Mouse (Mus musculus): ENCODE results near the gene Havcr1.
"Not testable (repeated sequence)": the region's sequence is repeated elsewhere in the genome, so short reads cannot be mapped to it uniquely, and the experiment has no call there.

The Havcr1 gene

DNA sequence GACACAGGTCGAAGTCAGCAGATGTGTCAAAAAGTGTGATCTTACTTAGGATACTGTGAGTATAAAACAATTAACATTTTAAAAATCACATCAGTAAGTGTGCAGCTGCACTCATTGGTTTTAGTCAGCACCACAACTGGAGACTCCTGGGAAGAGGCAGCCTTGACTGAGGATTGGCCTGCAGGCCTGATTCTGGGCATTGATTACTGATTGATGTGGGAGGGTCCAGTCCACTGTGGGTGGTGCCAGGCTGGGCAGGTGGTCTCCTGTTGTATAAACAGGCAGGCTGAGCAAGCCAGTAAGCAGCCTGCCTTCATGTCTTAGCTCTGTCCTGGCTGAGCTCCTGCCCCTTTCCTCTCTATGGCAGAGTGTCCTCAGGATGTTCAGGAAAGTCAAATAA lies at the start of gene Havcr1:
Gene Havcr1, plus strand, starts transcription at position 5 of the 400 bp plus-strand sequence.
- not testable (repeated sequence) for DNase-seq (ENCODE audit: extremely low spot score)

DNA sequence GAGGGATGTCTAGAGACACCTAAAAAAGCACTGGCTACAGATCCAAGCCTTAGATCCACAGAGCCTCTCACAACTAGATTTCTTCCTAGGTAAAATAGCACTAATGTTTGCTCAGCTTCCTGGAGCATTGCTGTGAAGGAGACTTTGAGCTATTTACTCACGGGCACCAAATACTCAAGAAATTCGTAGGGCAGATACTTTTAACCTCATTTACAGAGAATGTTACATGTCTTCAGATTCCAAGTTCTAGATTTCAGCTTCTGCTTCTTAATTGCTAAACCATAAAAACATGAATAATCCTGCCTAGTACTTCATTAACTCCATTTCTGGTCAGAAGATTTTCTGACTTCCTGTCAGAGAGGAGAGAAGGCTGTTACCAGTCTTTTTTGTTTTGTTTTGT lies 44.7 kb upstream of the Havcr1 start:
- DNase-seq (ENCODE audit: extremely low spot score) = no peak

DNA sequence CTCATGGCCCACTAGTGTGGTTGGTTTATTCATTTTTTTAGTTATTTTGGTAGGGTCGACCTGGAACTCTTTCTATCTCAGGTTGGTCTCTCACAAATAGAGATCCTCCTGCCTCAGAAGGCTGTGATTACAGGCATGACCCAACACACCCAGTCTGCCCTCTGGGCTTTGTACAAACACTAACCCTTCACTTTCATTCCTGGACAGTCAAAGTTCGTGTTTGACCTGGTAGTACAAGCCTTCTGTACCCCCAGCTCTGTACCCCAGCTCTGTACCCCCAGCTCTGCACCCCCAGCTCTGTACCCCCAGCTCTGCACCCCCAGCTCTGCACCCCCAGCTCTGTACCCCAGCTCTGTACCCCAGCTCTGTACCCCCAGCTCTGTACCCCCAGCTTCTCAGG lies 39.0 kb upstream of the Havcr1 start:
- DNase-seq (ENCODE audit: extremely low spot score) = not testable (repeated sequence)

DNA sequence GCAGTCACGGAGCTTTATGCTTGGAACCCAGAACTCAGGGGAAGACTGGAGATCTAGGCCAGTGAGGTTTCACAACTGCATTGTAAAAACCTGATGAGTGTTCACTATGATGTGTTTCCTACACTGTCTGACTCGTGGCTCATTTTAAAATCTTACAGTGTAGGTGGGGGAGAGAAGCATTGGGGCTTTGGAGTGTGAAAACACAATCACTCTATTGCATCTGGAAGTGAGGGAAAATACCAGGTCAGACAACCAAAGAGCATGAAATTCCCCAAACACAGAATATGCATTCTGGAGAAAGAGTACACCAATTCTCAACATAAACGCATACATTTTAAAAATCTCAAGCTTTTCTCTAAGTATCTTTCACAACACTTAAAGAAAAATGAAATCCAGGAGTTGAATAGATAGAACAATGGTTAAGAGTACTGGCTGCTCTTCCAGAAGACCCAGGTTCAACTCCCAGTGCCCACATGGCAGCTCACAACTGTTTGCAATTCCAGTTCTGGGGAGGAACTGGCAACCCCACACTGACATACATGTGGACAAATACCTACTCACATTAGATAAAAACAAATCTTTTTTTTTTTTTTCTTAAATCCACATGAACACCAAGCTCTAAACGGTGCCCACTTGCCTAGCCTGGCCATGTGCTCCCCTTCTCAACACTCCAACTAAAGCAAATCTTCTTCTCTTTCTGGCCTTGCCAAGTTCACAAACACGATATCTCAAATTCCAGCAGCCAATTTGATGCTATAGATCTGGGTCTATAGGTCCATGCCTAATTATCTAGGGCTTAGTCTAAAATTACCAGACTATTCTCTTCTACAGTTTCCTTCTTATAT lies 37.2 kb upstream of the Havcr1 start:
- DNase-seq (ENCODE audit: extremely low spot score) = no peak

DNA sequence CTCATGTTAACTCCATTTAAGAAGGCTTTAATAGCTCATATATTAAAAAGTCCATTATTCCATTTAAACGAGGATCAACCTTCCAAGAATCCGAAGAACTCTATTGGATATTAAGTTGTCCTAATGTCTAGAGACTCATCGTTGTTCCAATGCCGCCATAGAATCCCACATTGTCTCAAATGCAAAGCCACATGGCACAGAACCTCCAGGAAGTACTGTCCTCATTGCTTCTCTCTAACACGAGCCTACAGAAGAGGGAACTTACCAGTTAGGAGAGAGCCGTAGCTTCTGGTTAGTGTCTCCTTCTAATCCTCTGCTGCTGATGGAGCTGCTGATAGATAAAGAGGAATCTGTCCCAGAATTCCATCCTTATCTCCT lies 36.6 kb upstream of the Havcr1 start:
- DNase-seq (ENCODE audit: extremely low spot score) = no peak

DNA sequence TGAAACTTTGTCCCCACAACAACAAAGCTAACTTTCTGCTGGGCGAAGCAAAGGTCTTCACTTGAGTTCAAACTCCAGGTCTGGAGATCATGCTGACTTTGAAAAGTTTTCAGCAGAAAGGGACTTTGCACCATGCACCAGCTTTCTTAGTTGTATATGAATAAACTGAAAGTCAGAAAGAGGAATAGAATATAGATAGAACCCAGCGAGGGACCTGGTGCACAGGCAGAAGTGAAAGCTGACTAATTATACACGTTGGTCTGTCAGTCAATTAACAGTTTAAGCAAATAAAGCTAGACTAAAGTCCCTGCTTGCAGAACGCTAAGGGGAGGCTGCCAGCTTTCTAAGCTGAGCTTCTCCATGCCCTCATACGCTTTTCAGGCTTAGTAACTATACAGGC lies 36.0 kb upstream of the Havcr1 start:
- DNase-seq (ENCODE audit: extremely low spot score) = no peak

DNA sequence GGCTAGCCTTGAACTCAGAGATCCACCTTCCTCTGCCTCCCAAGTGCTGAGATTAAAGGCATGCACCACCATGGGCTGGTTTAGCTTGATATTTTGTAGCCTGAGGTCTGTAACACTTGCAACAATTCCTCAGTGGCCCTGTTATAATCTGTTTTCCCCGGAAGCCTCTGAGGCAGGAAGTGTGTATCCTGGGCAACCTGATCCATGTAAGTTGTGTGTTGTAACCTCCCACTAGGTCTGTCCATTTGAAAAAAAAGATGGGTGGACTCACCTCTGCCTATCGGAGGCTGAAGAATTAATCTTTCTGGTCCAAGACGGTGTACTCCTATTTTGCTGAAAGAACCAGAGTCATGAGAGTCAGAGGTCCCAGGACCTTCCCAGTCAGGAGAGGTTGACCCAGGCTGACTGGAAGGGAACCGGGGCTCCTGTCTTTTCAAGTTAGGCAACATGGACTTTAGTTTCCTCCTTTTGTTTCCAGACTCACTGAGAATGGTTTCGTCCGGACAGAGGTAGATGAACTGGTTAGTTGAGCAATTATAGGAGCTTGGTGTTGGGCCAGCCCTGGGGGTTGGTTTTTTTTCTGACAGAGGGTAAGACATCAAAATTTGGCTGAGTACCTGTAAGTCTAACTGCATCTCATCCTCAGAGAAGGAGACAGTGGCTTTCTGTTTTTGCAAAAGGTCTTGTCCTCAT lies 28.1 kb upstream of the Havcr1 start, which contains the start of gene Timd2:
Gene Timd2, minus strand, starts transcription at position 398 of the 693 bp plus-strand sequence.
- no peak for DNase-seq (ENCODE audit: extremely low spot score)

DNA sequence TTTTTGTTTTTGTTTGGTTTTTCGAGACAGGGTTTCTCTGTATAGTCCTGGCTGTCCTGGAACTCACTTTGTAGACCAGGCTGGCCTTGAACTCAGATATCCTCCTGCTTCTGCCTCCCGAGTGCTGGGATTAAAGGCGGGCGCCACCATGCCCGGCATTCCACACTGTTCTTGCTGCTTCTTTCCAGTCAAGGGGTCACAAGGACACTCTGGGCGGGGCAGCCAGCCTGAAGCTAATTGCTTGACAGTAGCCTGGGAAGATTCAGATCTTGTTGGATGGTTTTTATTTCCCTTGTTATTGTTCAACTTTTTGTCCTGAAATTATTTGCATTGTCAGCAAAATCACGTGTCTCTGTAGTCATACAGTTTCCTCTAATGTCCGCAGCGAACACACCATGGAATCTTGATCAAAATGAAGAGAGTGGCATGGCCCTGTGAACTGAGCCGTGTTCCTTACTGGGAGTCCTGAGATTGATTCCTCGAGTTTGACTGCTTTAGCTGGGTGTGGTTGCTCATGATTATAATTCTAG lies 3.3 kb upstream of the Havcr1 start:
- no peak for DNase-seq (ENCODE audit: extremely low spot score)

DNA sequence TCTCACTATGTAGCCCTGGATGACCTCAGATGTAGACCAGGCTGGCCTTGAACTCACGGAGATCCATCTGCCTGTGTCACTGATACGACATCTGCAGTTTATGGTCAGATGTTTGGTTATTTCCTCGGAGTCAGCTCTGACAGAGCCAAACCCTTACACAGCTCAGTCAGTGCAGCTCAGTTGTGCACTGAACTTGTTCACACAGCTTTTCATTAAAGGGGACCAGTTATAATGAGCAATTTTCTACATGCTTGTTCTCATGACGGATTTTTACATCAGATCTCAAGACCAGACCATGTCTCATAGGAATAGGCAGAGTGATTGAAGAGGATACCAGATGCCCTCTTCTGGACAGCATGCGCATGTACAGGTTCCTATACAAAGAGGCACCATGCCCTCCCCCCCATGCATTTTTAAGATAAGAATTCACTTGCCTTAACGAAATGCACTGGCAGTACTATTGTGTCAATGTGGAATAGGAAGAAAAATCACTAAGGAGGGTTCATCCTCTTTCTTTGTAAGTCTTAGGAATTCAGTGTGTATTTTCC lies 1.6 kb upstream of the Havcr1 start:
- DNase-seq (ENCODE audit: extremely low spot score) = peak; percentile 15

DNA sequence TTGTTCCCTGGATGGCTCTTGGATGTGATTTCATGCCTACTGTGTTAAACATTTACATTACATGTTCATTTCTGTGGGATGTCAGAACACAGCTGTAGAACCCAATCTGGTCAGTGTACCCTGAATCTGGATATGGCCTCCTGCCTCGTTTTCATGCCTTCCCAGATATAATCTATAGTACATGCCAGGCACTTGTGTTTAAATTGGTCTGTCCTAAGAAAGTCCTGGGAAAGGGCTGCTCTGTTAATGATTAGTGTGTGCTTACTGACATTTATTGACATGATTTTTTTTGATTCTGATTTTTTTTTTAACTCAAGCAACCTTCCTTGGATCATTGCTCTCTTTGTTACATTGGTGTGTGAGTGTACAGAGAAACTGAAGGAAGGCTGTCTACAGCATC lies 263 bp upstream of the Havcr1 start:
- no peak for DNase-seq (ENCODE audit: extremely low spot score)

DNA sequence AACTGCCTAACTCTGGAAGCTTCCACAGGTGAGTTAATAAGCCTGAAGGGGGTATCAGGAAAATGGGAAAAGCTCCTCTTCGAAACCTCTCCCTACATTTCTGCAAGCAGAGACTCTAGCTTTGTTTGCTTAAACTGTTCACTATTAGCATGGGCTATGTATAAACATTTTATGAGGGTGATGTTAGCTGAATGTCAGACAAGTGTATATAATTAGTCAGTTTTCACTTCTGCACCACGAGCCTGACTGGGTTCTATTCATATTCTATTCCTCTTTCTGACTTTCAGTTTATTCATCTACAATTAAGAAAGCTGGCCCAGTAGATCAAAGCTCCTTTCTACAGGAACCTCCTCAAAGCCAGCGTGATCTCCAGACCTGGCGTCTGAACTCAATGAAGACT lies 4.6 kb downstream of the Havcr1 start:
- DNase-seq (ENCODE audit: extremely low spot score) = no peak

DNA sequence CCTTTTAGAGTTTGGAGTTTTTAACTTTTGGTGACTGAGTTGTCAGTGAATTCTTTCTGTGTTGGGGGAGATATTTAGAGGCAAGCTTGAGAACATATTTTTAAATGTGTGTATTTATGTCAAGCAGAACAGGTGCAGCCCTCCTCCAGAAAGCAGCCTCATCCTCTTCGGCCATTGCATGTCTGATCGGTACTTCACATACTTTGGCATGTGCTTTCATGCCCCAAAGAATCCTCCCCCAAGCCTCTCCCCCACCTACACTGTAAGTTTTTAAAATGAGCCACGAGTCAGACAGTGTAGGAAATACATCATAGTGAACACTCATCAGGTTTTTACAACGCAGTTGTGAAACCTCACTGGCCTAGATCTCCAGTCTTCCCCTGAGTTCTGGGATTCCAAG lies 6.0 kb downstream of the Havcr1 start:
- DNase-seq (ENCODE audit: extremely low spot score) = no peak

DNA sequence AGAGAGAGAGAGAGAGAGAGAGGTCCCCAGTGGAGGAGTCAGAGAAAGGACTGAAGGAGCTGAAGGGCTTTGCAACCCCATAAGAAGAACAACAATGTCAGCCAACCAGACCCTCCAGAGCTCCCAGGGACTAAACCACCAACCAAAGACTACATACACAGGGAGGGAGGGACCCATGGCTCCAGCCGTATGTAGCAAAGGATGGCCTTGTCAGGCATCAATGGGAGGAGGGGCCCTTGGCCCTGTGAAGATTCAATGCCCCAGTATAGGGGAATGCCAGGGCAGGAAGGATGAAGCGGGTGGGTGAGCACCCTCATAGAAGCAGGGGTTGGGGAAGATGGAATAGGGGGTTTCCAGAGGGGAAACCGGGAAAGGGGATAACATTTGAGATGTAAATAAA lies 6.8 kb downstream of the Havcr1 start:
- DNase-seq (ENCODE audit: extremely low spot score) = no peak

DNA sequence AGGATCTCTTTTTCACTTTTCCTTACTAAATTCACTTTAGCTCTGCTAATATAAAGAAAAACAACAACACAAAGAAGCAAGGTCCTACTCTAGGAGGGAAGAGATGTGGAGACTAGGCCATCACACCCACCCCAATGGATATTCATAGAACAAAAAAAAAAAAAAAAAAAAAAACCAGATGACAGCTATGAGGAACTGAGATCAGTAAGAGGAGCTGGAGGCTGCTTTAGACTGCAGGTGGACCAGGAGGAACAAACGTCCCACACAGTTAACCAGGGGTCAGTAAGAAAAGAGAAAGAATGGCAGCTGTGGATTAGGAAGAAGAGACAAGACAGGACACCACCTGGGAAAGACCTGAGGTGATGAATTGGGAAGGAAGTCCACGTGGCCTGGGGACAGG lies 13.1 kb downstream of the Havcr1 start:
- DNase-seq (ENCODE audit: extremely low spot score) = no peak

DNA sequence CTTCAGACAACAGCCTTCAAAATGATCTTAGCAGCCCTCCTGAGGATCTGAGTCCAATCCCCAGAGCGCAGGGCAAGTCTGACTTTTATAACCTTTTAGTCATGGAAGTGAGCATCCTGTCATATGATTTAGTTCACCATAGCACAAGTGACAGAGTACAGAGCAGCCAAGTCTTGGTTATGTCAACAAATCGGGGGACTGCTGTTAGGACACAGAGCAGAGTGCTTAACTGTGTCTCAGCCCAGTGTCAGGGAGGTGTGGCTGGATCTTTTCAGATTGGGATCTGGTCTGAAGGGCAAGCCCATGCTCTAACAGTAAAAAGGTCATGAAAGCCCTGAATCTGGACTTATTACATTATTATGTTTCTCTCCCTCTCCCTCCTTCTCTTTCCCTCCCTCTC lies 18.8 kb downstream of the Havcr1 start:
- DNase-seq (ENCODE audit: extremely low spot score) = no peak

DNA sequence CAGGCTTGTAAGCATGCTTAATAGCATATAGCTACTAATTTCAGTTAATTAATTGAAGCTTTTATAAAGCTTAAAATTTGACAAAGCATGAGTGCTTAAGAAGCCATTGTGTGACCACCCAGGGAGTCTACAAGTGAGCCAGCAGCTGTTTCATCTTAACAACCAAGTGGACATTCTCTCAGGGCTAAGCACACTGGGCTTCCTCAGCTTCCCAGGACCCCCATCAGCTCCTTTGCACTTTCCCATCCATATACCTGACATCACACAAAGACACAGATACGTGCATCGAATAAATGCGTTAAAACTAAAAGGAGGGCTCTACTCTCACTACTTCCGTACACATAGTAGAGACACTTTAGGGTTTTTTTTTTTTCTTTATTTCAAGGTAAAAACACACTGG lies 19.8 kb downstream of the Havcr1 start:
- no peak for DNase-seq (ENCODE audit: extremely low spot score)

DNA sequence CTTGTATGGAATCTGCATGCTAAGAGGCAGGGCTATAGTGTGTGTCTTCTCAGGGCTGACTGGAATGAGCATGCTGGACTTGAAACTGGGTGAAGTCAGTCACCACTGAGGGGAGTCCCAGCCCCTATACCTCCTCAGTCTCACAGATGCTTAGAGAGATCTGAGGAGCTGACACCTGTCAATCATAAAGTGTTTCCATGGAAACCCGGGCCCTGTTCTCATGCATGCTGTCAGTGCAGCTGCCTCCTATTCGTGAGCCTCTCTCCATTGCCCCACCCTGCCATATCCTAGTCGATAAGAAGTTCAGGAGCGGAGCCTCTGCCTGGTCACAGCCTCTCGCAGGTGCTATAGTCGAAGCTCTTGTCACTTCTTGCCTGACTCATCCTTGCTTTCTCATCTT lies 20.8 kb downstream of the Havcr1 start:
- not testable (repeated sequence) for DNase-seq (ENCODE audit: extremely low spot score)

DNA sequence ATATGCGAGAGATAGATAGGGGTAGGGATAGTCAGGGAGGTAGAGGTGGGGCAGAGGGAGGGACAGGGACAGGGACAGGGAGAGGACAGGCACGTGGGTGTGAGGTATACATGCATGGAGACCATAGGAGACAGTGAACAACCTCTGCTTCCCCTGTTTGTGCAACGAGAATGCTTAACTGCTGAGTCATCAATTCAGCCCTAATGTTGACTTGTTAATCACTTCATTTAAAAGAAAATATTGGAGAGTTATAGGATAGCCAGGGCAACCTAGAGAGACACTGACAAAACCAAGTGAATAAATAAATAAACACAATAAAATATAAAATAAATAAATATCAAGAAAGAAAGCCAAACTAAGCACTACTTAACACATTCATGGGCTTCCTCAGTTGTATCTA lies 42.0 kb downstream of the Havcr1 start:
- DNase-seq (ENCODE audit: extremely low spot score) = no peak

DNA sequence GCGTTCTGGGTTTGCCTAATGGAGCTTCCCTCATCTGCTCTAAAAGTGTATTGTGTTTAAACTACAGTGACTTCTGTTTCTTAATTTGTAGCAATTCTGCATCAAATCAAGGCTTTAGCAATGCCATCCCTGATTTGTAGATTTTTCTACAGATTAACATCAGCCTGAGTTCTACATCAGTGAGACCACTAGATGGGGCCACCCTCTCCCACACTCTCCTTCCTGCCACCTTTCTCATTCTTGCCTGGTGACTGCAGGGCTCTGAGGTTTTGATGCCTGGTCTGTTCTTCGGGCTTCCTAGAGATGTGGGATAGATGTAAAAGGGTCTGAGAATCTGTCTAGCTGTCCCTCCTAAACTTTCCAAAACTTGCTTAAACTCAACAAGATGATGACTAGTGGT lies 44.9 kb downstream of the Havcr1 start:
- no peak for DNase-seq (ENCODE audit: extremely low spot score)

DNA sequence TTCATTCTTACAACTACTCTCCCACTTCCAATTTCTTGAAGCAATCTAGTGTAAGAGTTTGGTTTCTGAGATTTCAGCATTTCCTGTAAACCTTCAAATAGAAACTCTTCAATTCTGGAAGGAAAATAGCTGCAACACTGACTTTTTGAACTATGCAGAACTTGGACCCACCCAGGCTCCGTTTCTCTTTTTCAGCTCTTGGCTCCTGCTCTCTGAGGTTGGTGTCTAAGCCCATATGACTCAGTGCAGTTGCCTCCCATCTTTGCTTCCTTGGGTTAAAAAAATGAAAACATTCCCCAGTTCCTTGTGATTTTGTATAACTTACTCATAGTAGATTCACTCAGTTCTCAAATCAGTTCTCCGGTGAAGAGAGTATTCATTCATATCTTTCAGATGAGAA lies 69.6 kb downstream of the Havcr1 start:
- DNase-seq (ENCODE audit: extremely low spot score) = no peak

DNA sequence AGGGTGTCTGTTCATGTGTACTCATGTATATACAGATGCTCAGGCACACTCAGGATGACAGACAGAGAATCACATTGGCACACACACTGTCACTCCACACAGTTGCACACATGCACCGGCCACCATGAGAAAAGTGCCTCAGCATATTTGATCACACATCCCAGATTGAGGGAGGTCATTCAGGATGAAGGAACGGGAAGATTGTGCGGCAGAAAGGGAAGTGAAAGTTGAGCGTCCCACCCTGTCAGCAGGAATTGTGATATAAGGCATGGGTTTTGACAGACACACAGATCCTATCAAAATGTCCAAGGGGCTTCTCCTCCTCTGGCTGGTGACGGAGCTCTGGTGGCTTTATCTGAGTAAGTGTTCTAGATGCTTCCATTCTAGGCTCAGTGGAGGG lies 75.6 kb downstream of the Havcr1 start, which contains the start of gene Timd4:
Gene Timd4, plus strand, starts transcription at position 290 of the 400 bp plus-strand sequence.
- no peak for DNase-seq (ENCODE audit: extremely low spot score)

DNA sequence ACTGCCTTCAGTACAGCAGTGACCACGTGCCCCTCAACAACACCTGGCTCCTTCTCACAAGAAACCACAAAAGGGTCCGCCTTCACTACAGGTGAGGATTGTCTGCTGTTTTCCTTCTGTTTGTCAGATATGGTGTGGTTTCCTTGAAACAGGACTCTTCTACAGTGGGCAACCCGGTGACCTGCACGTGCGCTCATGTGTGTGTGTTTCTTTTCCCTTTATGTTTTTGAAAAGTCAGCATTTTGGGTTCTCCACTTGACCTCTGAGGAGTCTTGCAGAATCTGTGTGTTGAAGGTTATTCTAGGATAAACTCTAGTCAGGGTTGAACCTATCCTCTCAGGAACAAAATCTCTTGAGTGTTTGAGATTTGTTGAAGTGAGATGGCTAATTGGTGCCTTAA lies 82.8 kb downstream of the Havcr1 start:
- DNase-seq (ENCODE audit: extremely low spot score) = no peak

DNA sequence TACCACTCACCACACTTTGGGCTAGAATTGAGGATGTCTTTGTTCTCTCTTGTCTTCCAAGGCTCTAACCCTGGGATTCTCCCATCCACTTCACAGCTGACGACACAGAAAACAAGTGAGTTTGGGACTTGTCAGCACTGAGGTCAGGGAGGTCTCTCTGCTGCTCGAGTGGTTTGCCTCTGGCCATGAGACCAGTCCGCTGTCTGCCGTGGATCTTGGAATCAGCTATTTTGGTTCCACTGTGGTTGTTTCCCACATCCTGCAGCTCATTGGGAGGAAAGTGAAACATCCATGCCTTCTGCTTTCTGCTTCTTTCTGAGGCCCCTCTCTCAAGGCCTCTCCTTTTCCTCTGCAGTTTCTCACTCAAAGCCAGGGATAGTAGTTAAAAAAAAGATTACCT lies 85.0 kb downstream of the Havcr1 start:
- no peak for DNase-seq (ENCODE audit: extremely low spot score)
